Mouse (Mus musculus): ENCODE results near the gene Gm28845. TPM values are rescaled to one million over a fixed set of nuclear protein-coding genes. Genes with fewer than 3 reads are reported as not detected.

Gene Gm28845
- polyA plus RNA-seq, 2 experiments = not detected

- TF ChIP-seq EP300 (IDR thresholded peaks at IDR 0.05; ENCODE audit: low read depth) (no peak), CTCF (IDR thresholded peaks at IDR 0.05; ENCODE audit: low read depth) (no peak)
- no peaks in the 10 kb centered on the region for H3K4me1 ChIP-seq (replicated peaks; ENCODE audit: control insufficient read depth in 2 of 2, insufficient read depth in 2 of 2, low read length in 1 of 2)
- H3K36me3 ChIP-seq (replicated peaks; ENCODE audit: control insufficient read depth, insufficient read depth, low read depth) = no peaks in the 10 kb centered on the region
- H3K4me2 ChIP-seq (ENCODE audit: low read depth) = no peak overlapping the region
- no peak overlapping the region for H3K27ac ChIP-seq
- no peak overlapping the region for H3K4me3 ChIP-seq (ENCODE audit: insufficient read depth in 1 of 2, low read depth in 2 of 2, low read length in 2 of 2)
- H3K27me3 ChIP-seq (ENCODE audit: control insufficient read depth, insufficient read depth, low read length) = no peaks in the 10 kb centered on the region
- H3K9ac ChIP-seq (replicated peaks) = no peak overlapping the region
- 54% methylated on average over 1 of the region's 1 CpGs for WGBS (ENCODE audit: insufficient replicate concordance)
- ATAC-seq (ENCODE audit: insufficient read depth) (no peak), DNase-seq (ENCODE audit: low read depth in 3 of 3, low spot score in 3 of 3) (no peak)
- no peaks in the 10 kb centered on the region for H3K9me3 ChIP-seq (ENCODE audit: control insufficient read depth, low read length)
These were observed 13.5 kb upstream of the Gm28845 start for GRCm38 (mm10) chr1:65132833-65133232.

GRCm38 (mm10) chr1:65131671-65132070 lies 12.3 kb upstream of the Gm28845 start:
- Histone ChIP-seq H3K4me2 (ENCODE audit: low read depth) (no peak overlapping the region), H3K9me3 (ENCODE audit: control insufficient read depth, low read length) (no peaks in the 10 kb centered on the region), H3K36me3 (replicated peaks; ENCODE audit: control insufficient read depth, insufficient read depth, low read depth) (no peaks in the 10 kb centered on the region), H3K9ac (replicated peaks) (no peak overlapping the region), H3K4me1 (replicated peaks; ENCODE audit: control insufficient read depth in 2 of 2, insufficient read depth in 2 of 2, low read length in 1 of 2) (no peaks in the 10 kb centered on the region), H3K4me3 (ENCODE audit: insufficient read depth in 1 of 2, low read depth in 2 of 2, low read length in 2 of 2) (no peak overlapping the region), H3K27ac (no peak overlapping the region), H3K27me3 (ENCODE audit: control insufficient read depth, insufficient read depth, low read length) (no peaks in the 10 kb centered on the region)
- ATAC-seq (ENCODE audit: insufficient read depth) (no peak), DNase-seq (ENCODE audit: low read depth in 3 of 3, low spot score in 3 of 3) (no peak)
- TF ChIP-seq EP300 (IDR thresholded peaks at IDR 0.05; ENCODE audit: low read depth) (no peak), CTCF (IDR thresholded peaks at IDR 0.05; ENCODE audit: low read depth) (no peak)
- WGBS (ENCODE audit: insufficient replicate concordance) = 66% methylated on average over 1 of the region's 1 CpGs

- ATAC-seq (ENCODE audit: insufficient read depth) (no peak), DNase-seq (ENCODE audit: low read depth in 3 of 3, low spot score in 3 of 3) (no peak)
- Histone ChIP-seq H3K27me3 (ENCODE audit: control insufficient read depth, insufficient read depth, low read length) (no peaks in the 10 kb centered on the region), H3K4me3 (ENCODE audit: insufficient read depth in 1 of 2, low read depth in 2 of 2, low read length in 2 of 2) (no peak overlapping the region), H3K4me1 (replicated peaks; ENCODE audit: control insufficient read depth in 2 of 2, insufficient read depth in 2 of 2, low read length in 1 of 2) (no peaks in the 10 kb centered on the region), H3K9me3 (ENCODE audit: control insufficient read depth, low read length) (no peaks in the 10 kb centered on the region), H3K4me2 (ENCODE audit: low read depth) (no peak overlapping the region), H3K36me3 (replicated peaks; ENCODE audit: control insufficient read depth, insufficient read depth, low read depth) (no peaks in the 10 kb centered on the region), H3K27ac (no peak overlapping the region), H3K9ac (replicated peaks) (no peak overlapping the region)
- 38% methylated on average over 3 of the region's 3 CpGs for WGBS (ENCODE audit: insufficient replicate concordance)
- TF ChIP-seq CTCF (IDR thresholded peaks at IDR 0.05; ENCODE audit: low read depth) (no peak), EP300 (IDR thresholded peaks at IDR 0.05; ENCODE audit: low read depth) (no peak)
These were observed 10.9 kb upstream of the Gm28845 start for GRCm38 (mm10) chr1:65130226-65130625.

GRCm38 (mm10) chr1:65129634-65130180 lies 10.3 kb upstream of the Gm28845 start:
- no peaks in the 10 kb centered on the region for H3K4me1 ChIP-seq (replicated peaks; ENCODE audit: control insufficient read depth in 2 of 2, insufficient read depth in 2 of 2, low read length in 1 of 2)
- DNase-seq (ENCODE audit: low read depth in 3 of 3, low spot score in 3 of 3) (no peak), ATAC-seq (ENCODE audit: insufficient read depth) (no peak)
- H3K4me3 ChIP-seq (ENCODE audit: insufficient read depth in 1 of 2, low read depth in 2 of 2, low read length in 2 of 2) = no peak overlapping the region
- no peak overlapping the region for H3K27ac ChIP-seq
- no peak overlapping the region for H3K9ac ChIP-seq (replicated peaks)
- H3K36me3 ChIP-seq (replicated peaks; ENCODE audit: control insufficient read depth, insufficient read depth, low read depth) = no peaks in the 10 kb centered on the region
- TF ChIP-seq EP300 (IDR thresholded peaks at IDR 0.05; ENCODE audit: low read depth) = no peak
- no peak for TF ChIP-seq CTCF (IDR thresholded peaks at IDR 0.05; ENCODE audit: low read depth)
- no peaks in the 10 kb centered on the region for H3K9me3 ChIP-seq (ENCODE audit: control insufficient read depth, low read length)
- WGBS (ENCODE audit: insufficient replicate concordance) = 47% methylated on average over 3 of the region's 3 CpGs
- H3K4me2 ChIP-seq (ENCODE audit: low read depth) = no peak overlapping the region
- H3K27me3 ChIP-seq (ENCODE audit: control insufficient read depth, insufficient read depth, low read length) = no peaks in the 10 kb centered on the region

- H3K9me3 ChIP-seq (ENCODE audit: control insufficient read depth, low read length) = no peaks in the 10 kb centered on the region
- H3K36me3 ChIP-seq (replicated peaks; ENCODE audit: control insufficient read depth, insufficient read depth, low read depth) = no peaks in the 10 kb centered on the region
- WGBS (ENCODE audit: insufficient replicate concordance) = 30% methylated on average over 9 of the region's 9 CpGs
- TF ChIP-seq EP300 (IDR thresholded peaks at IDR 0.05; ENCODE audit: low read depth) (no peak), CTCF (IDR thresholded peaks at IDR 0.05; ENCODE audit: low read depth) (no peak)
- no peaks in the 10 kb centered on the region for H3K27me3 ChIP-seq (ENCODE audit: control insufficient read depth, insufficient read depth, low read length)
- ATAC-seq (ENCODE audit: insufficient read depth) = no peak
- DNase-seq (ENCODE audit: low read depth in 3 of 3, low spot score in 3 of 3) = no peak
- no peak within 1 kb of the TSS for H3K9ac ChIP-seq (replicated peaks)
- H3K4me2 ChIP-seq (ENCODE audit: low read depth) = no peak within 1 kb of the TSS
- no peak within 1 kb of the TSS for H3K27ac ChIP-seq
- H3K4me3 ChIP-seq (ENCODE audit: insufficient read depth in 1 of 2, low read depth in 2 of 2, low read length in 2 of 2) = no peak within 1 kb of the TSS
- peaks cover 0 to 3% of the 10 kb centered on the region in 2 experiments; a peak in 1 of 4 replicates for H3K4me1 ChIP-seq (replicated peaks; ENCODE audit: control insufficient read depth in 2 of 2, insufficient read depth in 2 of 2, low read length in 1 of 2)
These were observed 3.4 kb upstream of the Gm28845 start, which contains the start of gene D630023F18Rik for GRCm38 (mm10) chr1:65122574-65123372. D630023F18Rik (minus strand) TSS chr1:65123214.

Data from liver, embryonic 14.5 days (tissue).